Mouse (Mus musculus) MEL (cell line): ENCODE measurements around the gene Zfp607a. TPM values are rescaled to one million over a fixed set of nuclear protein-coding genes. Genes with fewer than 3 reads are reported as not detected.
"Not testable (repeated sequence)": the region's sequence is repeated elsewhere in the genome, so short reads cannot be mapped to it uniquely, and the experiment has no call there.

Experiments
- DNase-seq: peaks from one replicate; pipeline ENCODE4 v3.0.0; 2011; ENCODE audit warnings: low read depth, low spot score
- H3K27ac ChIP-seq: 2 replicates; pipeline ENCODE4 v1.5.1; 2012; ENCODE audit warnings: low read depth, mild to moderate bottlenecking, control low read depth, low read length, moderate library complexity; ENCODE audit not compliant: control insufficient read depth
- H3K27me3 ChIP-seq, 2 experiments: fragments of 150-350 bp in 1 of 2; sonication (generic) in 1 of 2; 2 replicates each; pipeline ENCODE4 v1.6.1; 2012; ENCODE audit warnings: low read length in 2 of 2, mild to moderate bottlenecking in 2 of 2, improper control_type of control experiment in 1 of 2, moderate library complexity in 1 of 2; ENCODE audit not compliant: insufficient read depth in 2 of 2, control insufficient read depth in 1 of 2
- H3K36me3 ChIP-seq, 2 experiments: 2 replicates each; pipeline ENCODE4 v1.6.1; 2012 to 2014; ENCODE audit warnings: low read length in 2 of 2, improper control_type of control experiment in 1 of 2, inconsistent platforms in 1 of 2, mild to moderate bottlenecking in 1 of 2; ENCODE audit not compliant: insufficient read depth in 2 of 2, control insufficient read depth in 1 of 2
- H3K4me1 ChIP-seq, 2 experiments: fragments of 150-350 bp in 1 of 2; sonication (generic) in 1 of 2; 2 replicates each; pipeline ENCODE4 v1.6.1; 2012; ENCODE audit warnings: low read length in 2 of 2, improper control_type of control experiment in 1 of 2, mild to moderate bottlenecking in 1 of 2; ENCODE audit not compliant: insufficient read depth in 2 of 2, control insufficient read depth in 1 of 2
- H3K4me3 ChIP-seq, 2 experiments: fragments of 150-350 bp in 1 of 2; sonication (generic) in 1 of 2; 2 replicates each; pipeline ENCODE4 v1.5.1; 2012; ENCODE audit warnings: low read depth in 2 of 2, low read length in 2 of 2, mild to moderate bottlenecking in 2 of 2, moderate library complexity in 2 of 2, control low read depth in 1 of 2, improper control_type of control experiment in 1 of 2; ENCODE audit not compliant: control insufficient read depth in 1 of 2, insufficient read depth in 1 of 2
- H3K79me2 ChIP-seq: 2 replicates; pipeline ENCODE4 v1.6.1; 2012; ENCODE audit warnings: mild to moderate bottlenecking, low read length, moderate library complexity; ENCODE audit not compliant: control insufficient read depth, poor library complexity, insufficient read depth
- H3K9ac ChIP-seq: 2 replicates; pipeline ENCODE4 v1.6.1; 2012; ENCODE audit warnings: low read depth, mild to moderate bottlenecking, control low read depth, low read length, moderate library complexity; ENCODE audit not compliant: control insufficient read depth, poor library complexity, severe bottlenecking
- H3K9me3 ChIP-seq: fragments of 150-350 bp; sonication (generic); replicated peaks from 2 replicates; pipeline ENCODE4 v1.6.1; 2012; ENCODE audit warnings: mild to moderate bottlenecking, low read length, improper control_type of control experiment, moderate library complexity; ENCODE audit not compliant: insufficient read depth
- E2F4 ChIP-seq: IDR thresholded peaks from 2 replicates; pipeline ENCODE4 v1.6.1; 2011; ENCODE audit warnings: low read depth, low read length, improper control_type of control experiment, borderline replicate concordance
- ETS1 ChIP-seq: IDR thresholded peaks from 2 replicates; pipeline ENCODE4 v1.6.1; 2012; ENCODE audit warnings: low read depth, mild to moderate bottlenecking, inconsistent platforms, low read length, improper control_type of control experiment, moderate library complexity
- GABPA ChIP-seq: IDR thresholded peaks from 2 replicates; pipeline ENCODE4 v1.6.1; 2012; ENCODE audit warnings: low read depth, mild to moderate bottlenecking, inconsistent platforms, low read length, improper control_type of control experiment, moderate library complexity
- GATA1 ChIP-seq: IDR thresholded peaks from 2 replicates; pipeline ENCODE4 v1.6.1; 2011; ENCODE audit warnings: low read depth, low read length, improper control_type of control experiment
- JUND ChIP-seq: IDR thresholded peaks from 2 replicates; pipeline ENCODE4 v1.6.1; 2011; ENCODE audit warnings: low read depth, mild to moderate bottlenecking, improper control_type of control experiment, low read length
- MAX ChIP-seq: IDR thresholded peaks from 2 replicates; pipeline ENCODE4 v1.6.1; 2011; ENCODE audit warnings: low read length, improper control_type of control experiment
- MEF2A ChIP-seq: IDR thresholded peaks from 2 replicates; pipeline ENCODE4 v1.6.1; 2014; ENCODE audit warnings: low read depth, mild to moderate bottlenecking, inconsistent platforms, low read length, improper control_type of control experiment; ENCODE audit not compliant: poor library complexity, insufficient replicate concordance, severe bottlenecking; ENCODE audit errors: extremely low read depth
- MXI1 ChIP-seq: IDR thresholded peaks from 2 replicates; pipeline ENCODE4 v1.6.1; 2011; ENCODE audit warnings: mild to moderate bottlenecking, low read depth, low read length, improper control_type of control experiment
- MYB ChIP-seq: IDR thresholded peaks from 2 replicates; pipeline ENCODE4 v1.6.1; 2011; ENCODE audit warnings: mild to moderate bottlenecking, low read depth, low read length, improper control_type of control experiment
- MYC ChIP-seq: IDR thresholded peaks from 2 replicates; pipeline ENCODE4 v1.6.1; 2011; ENCODE audit warnings: low read depth, mild to moderate bottlenecking, low read length, improper control_type of control experiment, moderate library complexity
- NELFE ChIP-seq: IDR thresholded peaks from 2 replicates; pipeline ENCODE4 v1.6.1; 2011; ENCODE audit warnings: low read depth, low read length, improper control_type of control experiment
- POLR2A ChIP-seq, 2 experiments: IDR thresholded peaks; 2 replicates each; pipeline ENCODE4 v1.6.1; 2011 to 2012; ENCODE audit warnings: low read length in 2 of 2, mild to moderate bottlenecking in 2 of 2, control low read depth in 1 of 2, improper control_type of control experiment in 1 of 2, low read depth in 1 of 2, moderate library complexity in 1 of 2; ENCODE audit not compliant: control insufficient read depth in 1 of 2, insufficient read depth in 1 of 2, poor library complexity in 1 of 2
- POLR2AphosphoS2 ChIP-seq: IDR thresholded peaks from 2 replicates; pipeline ENCODE4 v1.6.1; 2011; ENCODE audit warnings: low read length, improper control_type of control experiment
- POLR2AphosphoS5 ChIP-seq: IDR thresholded peaks from 2 replicates; pipeline ENCODE4 v1.6.1; 2012; ENCODE audit warnings: low read depth, borderline replicate concordance, mild to moderate bottlenecking, inconsistent platforms, low read length, moderate library complexity, mixed read lengths
- RCOR1 ChIP-seq: IDR thresholded peaks from 2 replicates; pipeline ENCODE4 v1.6.1; 2012; ENCODE audit warnings: low read depth, mild to moderate bottlenecking, inconsistent platforms, low read length, improper control_type of control experiment
- TAL1 ChIP-seq: IDR thresholded peaks from 2 replicates; pipeline ENCODE4 v1.6.1; 2012; ENCODE audit warnings: mild to moderate bottlenecking, inconsistent platforms, low read length, moderate library complexity, mixed read lengths
- TCF12 ChIP-seq: IDR thresholded peaks from 2 replicates; pipeline ENCODE4 v1.6.1; 2014; ENCODE audit warnings: low read depth, mild to moderate bottlenecking, inconsistent platforms, low read length, improper control_type of control experiment, moderate library complexity
- UBTF ChIP-seq: IDR thresholded peaks from 2 replicates; pipeline ENCODE4 v1.6.1; 2012; ENCODE audit warnings: low read depth, mild to moderate bottlenecking, inconsistent platforms, low read length, improper control_type of control experiment, moderate library complexity, borderline replicate concordance; ENCODE audit not compliant: insufficient read depth
- USF2 ChIP-seq, 2 experiments: IDR thresholded peaks; 2 replicates each; pipeline ENCODE4 v1.6.1; 2011 to 2012; ENCODE audit warnings: improper control_type of control experiment in 2 of 2, low read length in 2 of 2, borderline replicate concordance in 1 of 2, inconsistent platforms in 1 of 2, low read depth in 1 of 2, mild to moderate bottlenecking in 1 of 2; ENCODE audit not compliant: insufficient read depth in 1 of 2
- ZMIZ1 ChIP-seq: IDR thresholded peaks from 2 replicates; pipeline ENCODE4 v1.6.1; 2012; ENCODE audit warnings: low read depth, mild to moderate bottlenecking, inconsistent platforms, low read length, improper control_type of control experiment, moderate library complexity
- polyA plus RNA-seq, 2 experiments: library from polyadenylated mRNA; stranded (reverse) in 1 of 2; unstranded in 1 of 2; fragments of >175 nt in 1 of 2; fragments of >200 nt in 1 of 2; gene quantifications; 2 replicates each; pipeline versions ENCODE4 v1.2.1 to v1.2.4; 2012; ENCODE audit warnings: low replicate concordance in 2 of 2, low read depth in 1 of 2; ENCODE audit not compliant: insufficient read length in 2 of 2, insufficient read depth in 1 of 2, missing spikeins in 1 of 2
- total RNA-seq: library from RNA; depleted of rRNA; stranded (reverse); fragments of 300-350 nt; gene quantifications from 2 replicates; pipeline ENCODE4 v1.2.3, GENCODE M21; 2012

The Zfp607a gene
- total and polyA plus RNA-seq, 3 experiments, result 2.4 to 4.0 TPM; not detected in 1

GRCm38 (mm10) chr7:27860396-27861235 lies 3.3 kb downstream of the Zfp607a start (continued):
- TF ChIP-seq POLR2AphosphoS5 (no peak), ETS1 (peak; percentile 57; the same call in 1 of the 2 replicates), ZMIZ1 (peak; percentile 55), TAL1 (no peak)

- not testable (repeated sequence) for H3K4me1 ChIP-seq
Observed at GRCm38 (mm10) chr7:27862578-27862977, 5.3 kb downstream of the Zfp607a start.

GRCm38 (mm10) chr7:27881721-27882120 lies 24.4 kb downstream of the Zfp607a start:
- no peaks in the 10 kb centered on the region for H3K27me3 ChIP-seq
- TF ChIP-seq USF2 (IDR thresholded peaks at IDR 0.05; ENCODE audit: borderline replicate concordance in 1 of 2, insufficient read depth in 1 of 2, low read depth in 1 of 2, low read length in 2 of 2) (no peak), MAX (no peak), ZMIZ1 (no peak), GATA1 (no peak), POLR2AphosphoS5 (no peak), TAL1 (no peak), UBTF (no peak), RCOR1 (no peak)
- no peaks in the 10 kb centered on the region for H3K9me3 ChIP-seq
- H3K4me1 ChIP-seq, result no peaks in the 10 kb centered on the region
- H3K4me3 ChIP-seq, result no peak overlapping the region
- H3K27ac ChIP-seq, result no peak overlapping the region
- peaks cover 0 to 12% of the 10 kb centered on the region in 2 experiments; a peak in 2 of 4 replicates for H3K36me3 ChIP-seq
- no peaks in the 10 kb centered on the region for H3K79me2 ChIP-seq
- H3K9ac ChIP-seq, result no peak overlapping the region
- no peak for DNase-seq

More at GRCm38 (mm10) chr7:27862578-27862977, 5.3 kb downstream of the Zfp607a start:
- H3K9ac ChIP-seq, H3K9me3 ChIP-seq, DNase-seq, H3K27ac ChIP-seq, H3K36me3 ChIP-seq, H3K27me3 ChIP-seq, H3K4me3 ChIP-seq: not testable (repeated sequence)
- H3K79me2 ChIP-seq, result peaks cover 11% of the 10 kb centered on the region

- no peak for DNase-seq
- Histone ChIP-seq H3K36me3 (no peaks in the 10 kb centered on the region), H3K9me3 (no peaks in the 10 kb centered on the region), H3K9ac (no peak overlapping the region), H3K4me1 (no peaks in the 10 kb centered on the region), H3K4me3 (no peak overlapping the region), H3K27me3 (no peaks in the 10 kb centered on the region), H3K27ac (no peak overlapping the region), H3K79me2 (no peaks in the 10 kb centered on the region)
- TF ChIP-seq TCF12, result no peak
- no peak for TF ChIP-seq POLR2A (IDR thresholded peaks at IDR 0.05; ENCODE audit: control insufficient read depth in 1 of 2, insufficient read depth in 1 of 2, low read depth in 1 of 2, low read length in 2 of 2, poor library complexity in 1 of 2)
- TF ChIP-seq JUND, result no peak
- no peak for TF ChIP-seq MEF2A
- no peak for TF ChIP-seq MYC
- TF ChIP-seq E2F4, result no peak
- TF ChIP-seq MXI1, result no peak
- TF ChIP-seq ZMIZ1, result no peak
- no peak for TF ChIP-seq GABPA
- no peak for TF ChIP-seq POLR2AphosphoS2
- TF ChIP-seq RCOR1, result no peak
- no peak for TF ChIP-seq NELFE
- TF ChIP-seq MYB, result no peak
- TF ChIP-seq GATA1, result no peak
Observed at GRCm38 (mm10) chr7:27900601-27901000, 43.3 kb downstream of the Zfp607a start.
